In the genomic region with DNA sequence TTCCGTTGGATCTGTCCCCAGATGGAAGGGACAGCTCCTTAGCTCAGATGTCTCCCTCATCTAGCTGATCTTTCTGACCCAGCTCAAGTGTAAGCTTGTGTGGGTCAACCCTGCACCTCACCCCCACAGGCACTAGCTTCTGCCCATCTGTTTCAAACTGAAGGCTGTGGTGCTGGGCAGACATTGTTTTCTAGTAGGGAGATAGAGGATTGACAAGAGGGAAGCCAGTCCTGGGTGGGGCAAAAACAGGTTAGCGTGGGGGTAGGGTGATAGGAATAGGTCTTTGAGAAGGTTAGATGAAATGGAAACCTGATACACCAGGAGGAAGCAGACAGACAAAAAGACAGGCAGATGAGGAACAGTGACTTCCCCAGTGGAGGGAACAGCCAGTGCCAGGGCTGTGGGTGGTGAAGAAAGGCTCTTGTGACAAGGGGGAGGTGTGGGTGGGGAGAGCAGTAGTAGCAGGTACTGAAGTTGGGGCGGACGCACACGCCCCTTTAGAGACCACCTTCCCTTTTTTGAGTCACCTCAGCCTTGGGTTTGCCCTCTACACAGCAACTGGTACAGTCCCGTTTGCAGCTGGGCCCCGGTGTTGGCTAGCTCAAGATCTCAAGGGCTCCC, we compare ENCODE assay signal across 16 mouse cellular contexts. TPM values are rescaled to one million over a fixed set of nuclear protein-coding genes. Genes with fewer than 3 reads are reported as not detected.
DNase-seq lines count a peak whose midpoint lies in the region; ATAC-seq and TF ChIP-seq lines count a peak whose summit lies in the region.
"Had no signal": no experiment of that assay in that cellular context is flagged by ENCODE, and none has a peak within 500 bp of the region (broad histone marks: within the 10 kb centered on the region; RNA-seq: fewer than 3 reads in every experiment).

No protein-coding gene starts in this region.

- no peak for ATAC-seq in heart, embryonic 16.5 days (replicated peaks; ENCODE audit: extremely low read depth, insufficient read depth, low FRiP score)
- ATAC-seq: intestine, embryonic 16.5 days had no signal

- H3K27ac ChIP-seq in heart, embryonic 16.5 days (ENCODE audit: low read length), result peak overlapping the region; percentile 21; the same call in 1 of the 2 replicates
- H3K27ac ChIP-seq in heart, adult 2 months, result no peak overlapping the region
- no peak overlapping the region for H3K27ac ChIP-seq in cortical plate, adult 2 months (ENCODE audit: insufficient read depth, low read length)
- H3K27ac ChIP-seq: embryonic facial prominence, embryonic 12.5 days; forebrain, embryonic 12.5 days; limb, embryonic 13.5 days; midbrain, embryonic 10.5 days had no signal

- H3K36me3 ChIP-seq in heart, embryonic 16.5 days (ENCODE audit: control insufficient read depth, insufficient read depth), result no peaks in the 10 kb centered on the region
- H3K36me3 ChIP-seq in heart, adult 2 months (ENCODE audit: control insufficient read depth, insufficient read depth, low read length), result no peaks in the 10 kb centered on the region
- H3K36me3 ChIP-seq: embryonic facial prominence, embryonic 12.5 days; forebrain, embryonic 12.5 days; G1E; midbrain, embryonic 10.5 days had no signal

- 78% methylated on average over 7 of the region's 7 CpGs for WGBS in heart, embryonic 16.5 days
- WGBS in heart, adult 2 months, result 77% methylated on average over 7 of the region's 7 CpGs

- H3K4me3 ChIP-seq in heart, embryonic 16.5 days (ENCODE audit: low read length), result no peak overlapping the region
- H3K4me3 ChIP-seq in heart, adult 2 months, result no peak overlapping the region
- peak overlapping the region; percentile 66 for H3K4me3 ChIP-seq in cortical plate, adult 2 months (ENCODE audit: insufficient read depth, low read length)
- H3K4me3 ChIP-seq: embryonic facial prominence, embryonic 12.5 days; forebrain, embryonic 12.5 days; limb, embryonic 13.5 days; midbrain, embryonic 10.5 days had no signal

- peak overlapping the region; percentile 16; the same call in 1 of the 2 replicates for H3K9ac ChIP-seq in heart, embryonic 16.5 days (ENCODE audit: low read length)
- H3K9ac ChIP-seq in heart, adult 2 months (ENCODE audit: low read depth, low read length), result no peak overlapping the region
- H3K9ac ChIP-seq: embryonic facial prominence, embryonic 12.5 days; forebrain, embryonic 12.5 days; limb, embryonic 13.5 days had no signal

- TF ChIP-seq POLR2A in heart, adult 2 months (IDR thresholded peaks at IDR 0.05; ENCODE audit: insufficient read depth, low read depth, low read length), result no peak
- TF ChIP-seq POLR2A in cortical plate, adult 2 months (IDR thresholded peaks at IDR 0.05; ENCODE audit: extremely low read depth, insufficient read depth, low read length), result no peak

- no peaks in the 10 kb centered on the region for H3K27me3 ChIP-seq in heart, embryonic 16.5 days (ENCODE audit: control insufficient read depth, insufficient read depth, low read length)
- H3K27me3 ChIP-seq in heart, adult 2 months (ENCODE audit: control insufficient read depth, insufficient read depth, low read length), result no peaks in the 10 kb centered on the region
- H3K27me3 ChIP-seq: limb, embryonic 13.5 days had no signal

- no peaks in the 10 kb centered on the region for H3K9me3 ChIP-seq in heart, embryonic 16.5 days (replicated peaks; ENCODE audit: control insufficient read depth, low read length)
- H3K9me3 ChIP-seq: embryonic facial prominence, embryonic 12.5 days; forebrain, embryonic 12.5 days; limb, embryonic 13.5 days; midbrain, embryonic 10.5 days had no signal

- no peak for DNase-seq in heart, adult 2 months
- peak; percentile 45 for DNase-seq in thymus, postnatal 14 days
- DNase-seq in thymus, postnatal 0 days (ENCODE audit: low spot score), result no peak
- DNase-seq in embryo, embryonic 11 days, result no peak
- DNase-seq in cerebellum, adult 18-20 months, result no peak
- DNase-seq: adrenal gland, postnatal 36 days; cerebellum, adult 11-12 months; lung, adult 2 months had no signal

- TF ChIP-seq CTCF in heart, adult 2 months (IDR thresholded peaks at IDR 0.05), result no peak
- no peak for TF ChIP-seq CTCF in cortical plate, adult 2 months (IDR thresholded peaks at IDR 0.05; ENCODE audit: extremely low read depth, insufficient read depth, low read length)

- H3K4me2 ChIP-seq in heart, embryonic 16.5 days (ENCODE audit: low read depth, low read length), result peak overlapping the region; percentile 7; the same call in 1 of the 2 replicates
- H3K4me2 ChIP-seq: embryonic facial prominence, embryonic 12.5 days; forebrain, embryonic 12.5 days had no signal

- intact Hi-C loops in heart, adult 2 months (cut with DNase I), result no loop called here

- peaks cover 43% of the 10 kb centered on the region for H3K4me1 ChIP-seq in heart, embryonic 16.5 days (ENCODE audit: control insufficient read depth, insufficient read depth, low read length)
- H3K4me1 ChIP-seq in heart, adult 2 months (ENCODE audit: control insufficient read depth, insufficient read depth, low read length), result peaks cover 14% of the 10 kb centered on the region
- peaks cover 12% of the 10 kb centered on the region for H3K4me1 ChIP-seq in cortical plate, adult 2 months (ENCODE audit: control insufficient read depth, insufficient read depth, low read length)

- no peak for TF ChIP-seq EP300 in heart, adult 2 months (IDR thresholded peaks at IDR 0.05; ENCODE audit: insufficient read depth, low read depth, low read length)

- H3K79me2 ChIP-seq in heart, adult 2 months (replicated peaks; ENCODE audit: control insufficient read depth, insufficient read depth, low read length), result no peaks in the 10 kb centered on the region

RNA-seq across cellular contexts. Expression of gene Nr4a1, which starts 1.9 kb away (rescaled TPM):
- polyA plus RNA-seq in heart, embryonic 16.5 days (2015; fragmentation: Nextera tagmentation; extraction: Ambion mirVana), result 12.6 and 13.5 TPM in 2 replicates
- 10 to 100 TPM; 12.1 to 45.3 TPM for total RNA-seq in heart, adult 2 months (2021)
- 17.0 and 23.8 TPM in 2 replicates for polyA plus RNA-seq in heart, adult 2 months (2012; rRNA removed)
- 24.4 and 27.4 TPM in 2 replicates for polyA plus RNA-seq in thymus, postnatal 0 days (2015; fragmentation: Nextera tagmentation; extraction: Ambion mirVana)
- polyA plus RNA-seq in cortical plate, adult 2 months (2012; rRNA removed), result 76.6 and 103 TPM in 2 replicates
- total RNA-seq: G1E had no signal

RNA-seq across cellular contexts. Expression of gene Atg101, which starts 28.1 kb away (rescaled TPM):
- 64.5 and 68.9 TPM in 2 replicates for polyA plus RNA-seq in heart, embryonic 16.5 days (2015; fragmentation: Nextera tagmentation; extraction: Ambion mirVana)
- total RNA-seq in heart, adult 2 months (2021), result 10 to 100 TPM; 21.2 to 22.4 TPM
- polyA plus RNA-seq in heart, adult 2 months (2012; rRNA removed), result 26.4 and 29.3 TPM in 2 replicates
- 95.1 and 103 TPM in 2 replicates for polyA plus RNA-seq in thymus, postnatal 0 days (2015; fragmentation: Nextera tagmentation; extraction: Ambion mirVana)
- polyA plus RNA-seq in cortical plate, adult 2 months (2012; rRNA removed), result 55.3 and 56.0 TPM in 2 replicates

RNA-seq across cellular contexts. Expression of gene Grasp, which starts 32.0 kb away (rescaled TPM):
- 3.1 and 3.4 TPM in 2 replicates for polyA plus RNA-seq in heart, embryonic 16.5 days (2015; fragmentation: Nextera tagmentation; extraction: Ambion mirVana)
- 10 to 100 TPM; 10.9 to 11.5 TPM for total RNA-seq in heart, adult 2 months (2021)
- polyA plus RNA-seq in heart, adult 2 months (2012; rRNA removed), result 7.4 and 7.6 TPM in 2 replicates
- polyA plus RNA-seq in thymus, postnatal 0 days (2015; fragmentation: Nextera tagmentation; extraction: Ambion mirVana), result 1.2 TPM in 2 replicates
- 39.7 and 41.0 TPM in 2 replicates for polyA plus RNA-seq in cortical plate, adult 2 months (2012; rRNA removed)

RNA-seq across cellular contexts. Expression of gene 6030408B16Rik, which starts 37.1 kb away (rescaled TPM):
- polyA plus RNA-seq in heart, embryonic 16.5 days (2015; fragmentation: Nextera tagmentation; extraction: Ambion mirVana), result 2.8 and 7.1 TPM in 2 replicates
- 1 to 10 TPM in 1 of 2 experiments, under 1 TPM in 1; 0.70 to 1.1 TPM for total RNA-seq in heart, adult 2 months (2021)
- 2.5 and 6.3 TPM in 2 replicates for polyA plus RNA-seq in heart, adult 2 months (2012; rRNA removed)
- polyA plus RNA-seq in thymus, postnatal 0 days (2015; fragmentation: Nextera tagmentation; extraction: Ambion mirVana), result 0.22 and 0.40 TPM in 2 replicates
- polyA plus RNA-seq in cortical plate, adult 2 months (2012; rRNA removed), result 0.13 and 0.23 TPM in 2 replicates
- total RNA-seq: G1E had no signal
- polyA plus RNA-seq: G1E had no signal
